Mouse (Mus musculus): ENCODE measurements around the gene Tmem120b. TPM values are rescaled to one million over a fixed set of nuclear protein-coding genes. Genes with fewer than 3 reads are reported as not detected.
A peak's percentile ranks its signal among the peaks of the same experiment; 100 is the strongest.

Gene Tmem120b
- polyA plus RNA-seq, 1 experiment from 2014 or later = 33.2 TPM

GRCm38 (mm10) chr5:123128426-123129169 lies 60.4 kb downstream of the Tmem120b start:
- DNase-seq (ENCODE audit: low spot score) = peak; percentile 89

DNA sequence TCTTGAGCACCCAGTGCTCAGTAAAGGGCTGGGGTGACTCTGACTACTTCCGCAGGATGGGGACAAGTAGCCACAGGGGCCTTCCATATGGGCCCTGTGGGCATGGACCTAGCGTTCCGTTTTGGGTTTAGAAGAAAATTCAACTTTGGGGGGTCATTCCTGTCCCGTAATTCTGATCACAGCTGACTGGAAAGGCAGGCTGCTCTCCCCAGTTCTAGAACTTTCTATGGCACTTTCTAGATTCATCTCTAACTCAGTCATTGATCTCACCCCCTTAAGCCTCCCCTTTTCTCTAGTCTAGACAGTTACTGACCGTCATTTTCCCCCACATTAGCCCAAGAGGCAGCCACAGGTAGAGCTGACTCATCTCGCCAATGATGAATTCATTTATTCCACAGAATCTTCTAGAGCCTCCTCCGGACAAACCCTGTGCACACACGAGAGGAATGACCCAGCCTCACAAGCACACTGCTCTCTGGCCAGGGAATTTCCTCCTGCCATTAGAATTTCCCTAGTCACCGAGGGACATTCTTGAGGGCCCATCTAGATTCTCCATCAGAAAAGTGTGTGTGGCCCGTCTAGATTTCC lies 61.0 kb downstream of the Tmem120b start:
- no peak for DNase-seq (ENCODE audit: low spot score)

- no peak for DNase-seq (ENCODE audit: low spot score)
These were observed 62.0 kb downstream of the Tmem120b start for GRCm38 (mm10) chr5:123130030-123130813.

DNA sequence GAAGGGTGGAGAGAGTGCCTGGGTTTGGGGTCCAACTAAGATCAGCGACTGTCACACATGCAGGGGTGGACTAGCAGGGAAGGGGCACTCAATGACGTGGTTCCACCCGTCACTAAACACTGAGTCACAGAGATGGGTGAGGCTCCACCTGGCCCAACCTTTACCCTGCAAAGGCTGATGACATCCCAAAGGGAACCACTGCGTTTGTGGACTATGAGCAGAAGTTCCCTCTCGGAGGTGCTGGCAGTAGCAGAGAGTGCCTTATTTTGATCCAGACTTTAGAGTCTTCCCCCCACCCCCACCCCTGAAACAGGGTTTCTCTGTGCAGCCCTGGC lies 62.6 kb downstream of the Tmem120b start:
- DNase-seq (ENCODE audit: low spot score) = no peak

DNA sequence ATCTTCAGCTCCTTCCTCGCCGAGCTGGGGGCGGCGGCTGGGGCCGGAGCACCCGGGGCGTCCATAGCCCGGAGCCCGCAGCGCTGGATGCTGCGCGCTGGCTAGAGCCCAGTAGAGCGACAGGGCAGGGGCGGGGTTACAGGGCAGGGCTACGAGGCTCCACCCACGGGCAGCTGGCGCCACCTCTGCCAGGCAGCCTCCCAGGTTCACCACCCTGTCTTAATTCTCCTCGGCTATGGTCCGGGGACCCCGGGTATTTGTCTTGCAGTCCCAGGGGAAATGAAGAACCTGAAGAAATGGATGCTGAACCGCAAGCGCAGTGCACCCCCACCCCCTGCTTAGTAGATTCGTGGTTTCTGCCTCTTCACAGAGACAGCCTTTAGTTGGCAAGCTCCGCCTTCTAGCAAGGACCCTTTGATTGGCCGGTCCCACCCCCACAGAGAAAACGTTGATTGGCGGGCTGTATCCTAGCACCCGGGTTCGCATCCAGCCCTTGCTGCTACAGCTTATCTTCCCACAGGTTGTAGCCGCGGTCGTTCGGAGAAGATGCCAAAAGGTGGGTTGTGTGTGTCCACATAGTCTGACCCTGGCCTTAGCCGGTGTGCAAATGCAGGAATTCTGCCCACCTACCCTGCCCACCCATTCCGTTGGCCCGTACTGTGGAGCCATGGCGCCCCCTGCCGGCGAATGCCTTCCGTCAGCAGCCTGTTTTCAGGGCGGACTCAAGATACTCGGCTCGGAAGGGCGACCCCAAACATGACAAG lies 64.3 kb downstream of the Tmem120b start, which contains the start of gene Rhof:
TSS of gene Rhof (minus strand) at position 385 of the 764 bp plus-strand sequence.
- peak; percentile 93 for DNase-seq (ENCODE audit: low spot score)

DNA sequence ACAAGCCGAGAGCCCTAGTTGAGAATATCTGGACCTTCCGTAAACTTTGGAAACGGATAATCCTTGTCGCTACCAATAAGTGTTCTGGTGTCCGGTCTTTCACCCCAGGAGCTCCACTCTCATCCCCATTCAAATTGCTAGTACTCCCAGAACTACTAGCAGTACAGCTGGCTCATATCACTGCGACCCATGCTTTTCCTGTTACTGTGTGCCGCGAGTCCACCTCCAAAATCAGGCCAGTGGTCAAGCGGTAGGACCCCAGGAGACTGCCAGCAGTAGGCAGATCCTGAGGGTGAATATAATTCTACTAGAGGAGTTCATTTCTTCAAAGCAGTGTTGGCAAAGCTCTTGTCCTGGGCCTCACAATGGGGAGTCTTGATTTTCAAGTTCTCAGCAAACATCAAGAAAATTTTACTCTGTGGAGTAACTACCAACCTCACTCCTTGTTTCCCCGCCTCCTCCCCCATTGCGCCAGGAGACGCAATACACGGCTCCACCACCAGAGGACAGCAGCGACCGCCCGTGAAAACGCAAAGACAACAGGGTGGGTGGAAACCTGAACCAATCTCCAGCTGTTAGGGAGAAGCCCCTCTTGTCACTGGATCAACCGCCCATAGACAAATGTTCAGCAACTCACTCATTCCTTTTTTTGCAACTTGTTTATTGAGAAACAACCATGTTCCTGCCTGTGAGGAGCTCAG lies 65.0 kb downstream of the Tmem120b start:
- peak; percentile 90 for DNase-seq (ENCODE audit: low spot score)

- DNase-seq (ENCODE audit: low spot score) = no peak
These were observed 65.5 kb downstream of the Tmem120b start for GRCm38 (mm10) chr5:123133784-123134143.

GRCm38 (mm10) chr5:123134186-123134874 lies 66.1 kb downstream of the Tmem120b start:
- no peak for DNase-seq (ENCODE audit: low spot score)

DNA sequence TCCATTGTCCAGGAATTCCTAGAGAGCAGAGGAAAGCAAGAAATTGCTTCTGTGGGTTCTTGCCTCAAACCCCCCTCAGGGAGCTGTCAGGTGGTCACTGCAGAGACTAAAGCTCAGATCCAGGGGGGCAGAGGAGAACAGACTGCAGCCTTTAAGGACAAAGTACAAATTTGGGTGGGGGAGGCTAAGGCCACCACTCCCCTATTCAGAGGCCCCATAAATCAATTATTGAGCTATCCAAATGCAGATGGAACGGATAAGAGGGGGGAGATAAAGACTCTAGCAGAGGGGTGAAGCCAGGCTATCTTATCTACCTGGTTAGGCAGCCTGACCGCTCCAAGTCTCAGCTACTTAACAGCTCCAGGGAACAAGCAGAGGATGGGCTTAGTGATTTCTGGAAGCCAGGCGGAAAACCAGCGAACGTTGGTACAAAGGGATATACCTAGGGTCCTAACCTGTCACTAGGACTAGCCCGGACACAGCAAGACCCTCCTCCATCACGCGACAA lies 66.7 kb downstream of the Tmem120b start:
- no peak for DNase-seq (ENCODE audit: low spot score)

DNA sequence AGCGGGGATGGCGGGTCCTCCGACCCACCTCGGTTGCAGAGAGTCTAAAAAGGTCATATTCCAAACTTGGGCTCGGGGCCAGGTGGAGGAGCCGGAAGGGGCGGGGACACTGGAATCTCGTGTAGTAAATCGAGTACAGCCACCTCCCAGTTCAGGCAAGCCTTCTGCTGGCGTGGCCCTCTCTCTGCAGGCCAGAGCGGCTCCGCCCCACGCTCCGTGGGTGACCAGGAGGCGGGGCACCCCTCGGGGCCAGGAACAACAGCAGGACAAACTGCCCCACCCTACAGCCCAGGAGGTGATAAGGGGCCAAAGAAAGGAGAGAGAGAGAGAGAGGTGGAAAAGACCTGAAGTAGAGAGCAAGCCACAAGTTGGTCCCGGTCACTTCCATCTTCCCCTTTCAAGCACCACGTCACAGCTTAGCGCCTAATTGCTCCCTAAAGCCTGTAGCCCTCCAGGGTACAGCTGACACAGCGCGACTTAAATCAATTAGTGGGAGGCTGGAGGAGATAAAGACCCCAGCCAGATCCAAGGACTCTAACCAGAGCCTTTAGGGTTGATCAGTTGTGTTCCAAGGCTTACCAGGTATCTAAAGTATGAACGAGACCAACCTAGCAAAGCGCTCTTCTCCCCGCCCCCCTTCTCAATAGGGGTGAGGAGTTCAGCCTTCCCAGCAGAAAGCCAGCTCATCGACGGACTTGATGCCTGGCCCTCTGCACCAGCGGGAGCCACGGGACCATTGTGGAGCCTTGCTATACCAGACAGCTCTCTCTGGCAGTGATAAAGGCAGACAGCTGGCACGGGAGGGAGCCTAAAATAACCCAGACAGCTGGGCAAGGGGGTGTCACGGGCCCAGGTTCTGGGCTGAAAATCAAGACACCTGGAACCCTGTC lies 67.5 kb downstream of the Tmem120b start:
- peak; percentile 44 for DNase-seq (ENCODE audit: low spot score)

DNA sequence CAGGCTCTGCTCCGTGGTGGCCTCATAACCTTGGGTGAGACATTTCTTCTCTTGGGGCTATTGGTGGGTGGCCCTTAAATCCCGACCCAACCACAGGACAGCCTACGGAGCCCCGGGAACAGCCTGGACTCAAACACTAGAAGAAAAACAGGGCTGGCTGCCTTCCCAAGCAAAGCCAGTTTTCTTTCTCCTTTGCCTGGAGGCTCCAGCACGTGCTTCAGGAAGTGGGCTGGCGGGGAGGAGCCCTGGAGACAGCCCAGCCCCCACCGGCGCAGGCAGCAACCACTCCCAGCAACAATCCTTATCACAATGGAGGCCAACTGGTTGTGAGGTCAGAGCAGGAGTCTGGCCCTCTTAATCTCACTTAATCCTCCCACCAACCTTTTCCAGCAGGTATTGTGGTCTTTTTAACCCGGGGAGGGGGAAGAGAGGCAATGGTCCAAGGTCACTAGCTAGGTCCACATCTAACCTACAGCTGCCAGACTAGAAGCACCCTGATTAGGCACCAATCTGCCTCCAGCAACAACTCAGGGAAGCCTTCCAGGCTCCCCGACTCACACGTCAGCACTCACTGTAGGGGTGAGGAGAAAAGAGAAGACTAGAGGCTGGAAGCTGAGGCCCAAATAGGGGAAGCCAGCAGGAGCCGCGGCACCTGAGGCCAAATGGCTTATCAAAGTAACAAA lies 68.3 kb downstream of the Tmem120b start:
- DNase-seq (ENCODE audit: low spot score) = peak; percentile 55

- DNase-seq (ENCODE audit: low spot score) = peak; percentile 44
These were observed 69.1 kb downstream of the Tmem120b start for GRCm38 (mm10) chr5:123137044-123137909.

GRCm38 (mm10) chr5:123137910-123138229 lies 69.7 kb downstream of the Tmem120b start:
- no peak for DNase-seq (ENCODE audit: low spot score)

- DNase-seq (ENCODE audit: low spot score) = peak; percentile 51
These were observed 70.2 kb downstream of the Tmem120b start for GRCm38 (mm10) chr5:123138230-123138911.

- peak; percentile 79 for DNase-seq (ENCODE audit: low spot score)
These were observed 70.9 kb downstream of the Tmem120b start for GRCm38 (mm10) chr5:123138953-123139721.
